Mouse (Mus musculus): ENCODE data around the gene Sobp. TPM values are rescaled to one million over a fixed set of nuclear protein-coding genes. Genes with fewer than 3 reads are reported as not detected.

Sobp gene
- polyA plus RNA-seq, 1 experiment from 2014 or later, result 12.4 TPM

GRCm38 (mm10) chr10:43143173-43143572 lies 31.2 kb downstream of the Sobp start:
- 0 out of 2 replicates have a peak, but pooled peaks cover 2% of the 10 kb centered on the region for H3K36me3 ChIP-seq (ENCODE audit: control insufficient read depth, insufficient read depth, low read length)
- no peak overlapping the region for H3K4me3 ChIP-seq (ENCODE audit: low read depth, low read length)
- H3K9ac ChIP-seq (ENCODE audit: low read depth, low read length), result no peak overlapping the region
- H3K4me2 ChIP-seq (ENCODE audit: low read length), result no peak overlapping the region
- H3K9me3 ChIP-seq (replicated peaks; ENCODE audit: control insufficient read depth, low read length, poor library complexity, severe bottlenecking), result no peaks in the 10 kb centered on the region
- no peak for ATAC-seq
- 94% methylated on average over 9 of the region's 9 CpGs for WGBS
- no peak overlapping the region for H3K27ac ChIP-seq (ENCODE audit: low read length)
- no peaks in the 10 kb centered on the region for H3K27me3 ChIP-seq (ENCODE audit: control insufficient read depth, insufficient read depth, low read depth, low read length)
- no peaks in the 10 kb centered on the region for H3K4me1 ChIP-seq (ENCODE audit: control insufficient read depth, insufficient read depth, low read length)

- Histone ChIP-seq H3K27me3 (ENCODE audit: control insufficient read depth, insufficient read depth, low read depth, low read length) (no peaks in the 10 kb centered on the region), H3K27ac (ENCODE audit: low read length) (no peak overlapping the region), H3K4me1 (ENCODE audit: control insufficient read depth, insufficient read depth, low read length) (no peaks in the 10 kb centered on the region), H3K36me3 (ENCODE audit: control insufficient read depth, insufficient read depth, low read length) (0 out of 2 replicates have a peak, but pooled peaks cover 2% of the 10 kb centered on the region), H3K4me3 (ENCODE audit: low read depth, low read length) (no peak overlapping the region), H3K4me2 (ENCODE audit: low read length) (no peak overlapping the region), H3K9me3 (replicated peaks; ENCODE audit: control insufficient read depth, low read length, poor library complexity, severe bottlenecking) (no peaks in the 10 kb centered on the region), H3K9ac (ENCODE audit: low read depth, low read length) (no peak overlapping the region)
- WGBS, result 89% methylated on average over 11 of the region's 11 CpGs
- ATAC-seq, result no peak
Observed at GRCm38 (mm10) chr10:43134027-43134426, 40.3 kb downstream of the Sobp start.

GRCm38 (mm10) chr10:43128750-43129149 lies 45.6 kb downstream of the Sobp start:
- WGBS, result 57% methylated on average over 3 of the region's 3 CpGs
- no peak for ATAC-seq
- H3K27me3 ChIP-seq (ENCODE audit: control insufficient read depth, insufficient read depth, low read depth, low read length), result no peaks in the 10 kb centered on the region
- no peaks in the 10 kb centered on the region; the same call in 1 of the 2 replicates for H3K36me3 ChIP-seq (ENCODE audit: control insufficient read depth, insufficient read depth, low read length)
- no peak overlapping the region for H3K4me3 ChIP-seq (ENCODE audit: low read depth, low read length)
- H3K4me2 ChIP-seq (ENCODE audit: low read length), result no peak overlapping the region
- no peak overlapping the region for H3K9ac ChIP-seq (ENCODE audit: low read depth, low read length)
- no peaks in the 10 kb centered on the region for H3K9me3 ChIP-seq (replicated peaks; ENCODE audit: control insufficient read depth, low read length, poor library complexity, severe bottlenecking)
- H3K27ac ChIP-seq (ENCODE audit: low read length), result no peak overlapping the region
- 0 out of 2 replicates have a peak, but pooled peaks cover 2% of the 10 kb centered on the region for H3K4me1 ChIP-seq (ENCODE audit: control insufficient read depth, insufficient read depth, low read length)

GRCm38 (mm10) chr10:43124561-43124960 lies 49.8 kb downstream of the Sobp start:
- ATAC-seq, result no peak
- H3K27me3 ChIP-seq (ENCODE audit: control insufficient read depth, insufficient read depth, low read depth, low read length), result no peaks in the 10 kb centered on the region
- peaks cover 15% of the 10 kb centered on the region for H3K4me1 ChIP-seq (ENCODE audit: control insufficient read depth, insufficient read depth, low read length)
- H3K4me3 ChIP-seq (ENCODE audit: low read depth, low read length), result no peak overlapping the region
- no peaks in the 10 kb centered on the region for H3K9me3 ChIP-seq (replicated peaks; ENCODE audit: control insufficient read depth, low read length, poor library complexity, severe bottlenecking)
- H3K36me3 ChIP-seq (ENCODE audit: control insufficient read depth, insufficient read depth, low read length), result peaks cover 2% of the 10 kb centered on the region; the same call in 1 of the 2 replicates
- H3K4me2 ChIP-seq (ENCODE audit: low read length), result no peak overlapping the region
- H3K9ac ChIP-seq (ENCODE audit: low read depth, low read length), result no peak overlapping the region
- 61% methylated on average over 7 of the region's 7 CpGs for WGBS
- H3K27ac ChIP-seq (ENCODE audit: low read length), result no peak overlapping the region

- 94% methylated on average over 4 of the region's 4 CpGs for WGBS
- Histone ChIP-seq H3K9me3 (replicated peaks; ENCODE audit: control insufficient read depth, low read length, poor library complexity, severe bottlenecking) (no peaks in the 10 kb centered on the region), H3K4me3 (ENCODE audit: low read depth, low read length) (no peak overlapping the region), H3K36me3 (ENCODE audit: control insufficient read depth, insufficient read depth, low read length) (peaks cover 2% of the 10 kb centered on the region; the same call in 1 of the 2 replicates), H3K27ac (ENCODE audit: low read length) (no peak overlapping the region), H3K4me1 (ENCODE audit: control insufficient read depth, insufficient read depth, low read length) (peaks cover 15% of the 10 kb centered on the region), H3K9ac (ENCODE audit: low read depth, low read length) (no peak overlapping the region), H3K4me2 (ENCODE audit: low read length) (no peak overlapping the region), H3K27me3 (ENCODE audit: control insufficient read depth, insufficient read depth, low read depth, low read length) (no peaks in the 10 kb centered on the region)
- no peak for ATAC-seq
Observed at GRCm38 (mm10) chr10:43124156-43124555, 50.2 kb downstream of the Sobp start.

GRCm38 (mm10) chr10:43123422-43123821 lies 50.9 kb downstream of the Sobp start:
- Histone ChIP-seq H3K4me1 (ENCODE audit: control insufficient read depth, insufficient read depth, low read length) (peaks cover 14% of the 10 kb centered on the region), H3K27me3 (ENCODE audit: control insufficient read depth, insufficient read depth, low read depth, low read length) (no peaks in the 10 kb centered on the region), H3K4me3 (ENCODE audit: low read depth, low read length) (no peak overlapping the region), H3K9ac (ENCODE audit: low read depth, low read length) (no peak overlapping the region), H3K27ac (ENCODE audit: low read length) (no peak overlapping the region), H3K36me3 (ENCODE audit: control insufficient read depth, insufficient read depth, low read length) (peaks cover 2% of the 10 kb centered on the region; the same call in 1 of the 2 replicates), H3K9me3 (replicated peaks; ENCODE audit: control insufficient read depth, low read length, poor library complexity, severe bottlenecking) (no peaks in the 10 kb centered on the region), H3K4me2 (ENCODE audit: low read length) (no peak overlapping the region)
- ATAC-seq, result no peak
- 89% methylated on average over 6 of the region's 6 CpGs for WGBS

- no peak overlapping the region for H3K4me2 ChIP-seq (ENCODE audit: low read length)
- no peaks in the 10 kb centered on the region for H3K27me3 ChIP-seq (ENCODE audit: control insufficient read depth, insufficient read depth, low read depth, low read length)
- H3K27ac ChIP-seq (ENCODE audit: low read length), result no peak overlapping the region
- 26% methylated on average over 8 of the region's 8 CpGs for WGBS
- no peak overlapping the region for H3K4me3 ChIP-seq (ENCODE audit: low read depth, low read length)
- no peaks in the 10 kb centered on the region for H3K9me3 ChIP-seq (replicated peaks; ENCODE audit: control insufficient read depth, low read length, poor library complexity, severe bottlenecking)
- peaks cover 2% of the 10 kb centered on the region; the same call in 1 of the 2 replicates for H3K36me3 ChIP-seq (ENCODE audit: control insufficient read depth, insufficient read depth, low read length)
- no peak for ATAC-seq
- peaks cover 19% of the 10 kb centered on the region for H3K4me1 ChIP-seq (ENCODE audit: control insufficient read depth, insufficient read depth, low read length)
- H3K9ac ChIP-seq (ENCODE audit: low read depth, low read length), result no peak overlapping the region
Observed at GRCm38 (mm10) chr10:43120688-43121450, 53.5 kb downstream of the Sobp start.

GRCm38 (mm10) chr10:43116083-43116927 lies 58.0 kb downstream of the Sobp start:
- peaks cover 25% of the 10 kb centered on the region for H3K4me1 ChIP-seq (ENCODE audit: control insufficient read depth, insufficient read depth, low read length)
- no peak overlapping the region for H3K4me3 ChIP-seq (ENCODE audit: low read depth, low read length)
- H3K27ac ChIP-seq (ENCODE audit: low read length), result no peak overlapping the region
- ATAC-seq, result no peak
- H3K9ac ChIP-seq (ENCODE audit: low read depth, low read length), result no peak overlapping the region
- H3K9me3 ChIP-seq (replicated peaks; ENCODE audit: control insufficient read depth, low read length, poor library complexity, severe bottlenecking), result no peaks in the 10 kb centered on the region
- no peak overlapping the region for H3K4me2 ChIP-seq (ENCODE audit: low read length)
- 63% methylated on average over 3 of the region's 3 CpGs for WGBS
- no peaks in the 10 kb centered on the region for H3K36me3 ChIP-seq (ENCODE audit: control insufficient read depth, insufficient read depth, low read length)
- H3K27me3 ChIP-seq (ENCODE audit: control insufficient read depth, insufficient read depth, low read depth, low read length), result no peaks in the 10 kb centered on the region

- Histone ChIP-seq H3K4me3 (ENCODE audit: low read depth, low read length) (no peak overlapping the region), H3K9me3 (replicated peaks; ENCODE audit: control insufficient read depth, low read length, poor library complexity, severe bottlenecking) (no peaks in the 10 kb centered on the region), H3K27ac (ENCODE audit: low read length) (no peak overlapping the region), H3K9ac (ENCODE audit: low read depth, low read length) (no peak overlapping the region), H3K27me3 (ENCODE audit: control insufficient read depth, insufficient read depth, low read depth, low read length) (no peaks in the 10 kb centered on the region), H3K4me1 (ENCODE audit: control insufficient read depth, insufficient read depth, low read length) (peaks cover 15% of the 10 kb centered on the region; the same call in 1 of the 2 replicates), H3K36me3 (ENCODE audit: control insufficient read depth, insufficient read depth, low read length) (no peaks in the 10 kb centered on the region), H3K4me2 (ENCODE audit: low read length) (no peak overlapping the region)
- WGBS, result 30% methylated on average over 7 of the region's 7 CpGs
- ATAC-seq, result no peak
Observed at GRCm38 (mm10) chr10:43112296-43112695, 62.0 kb downstream of the Sobp start.

Data from midbrain, embryonic 16.5 days (tissue).